Mouse (Mus musculus) cerebellum, adult 2 months (tissue): ENCODE measurements at regions not wholly inside any gene's neighbourhood (a gene's known extent, or its start where the extent isn't known, plus 50 kb on each side); places are given as distances from the start of the nearest gene placed in this dataset.

Experiments used
- CTCF ChIP-seq: fragments of 200-500 bp; IDR thresholded peaks from 2 replicates; pipeline ENCODE4 v1.5.1; 2011; ENCODE audit warnings: low read depth, mild to moderate bottlenecking, control low read depth, low read length, moderate library complexity, borderline replicate concordance; ENCODE audit not compliant: insufficient read depth
- POLR2A ChIP-seq: fragments of 200-500 bp; IDR thresholded peaks from 2 replicates; pipeline ENCODE4 v1.6.1; 2011; ENCODE audit warnings: low read length, control low read depth, borderline replicate concordance; ENCODE audit not compliant: insufficient read depth

- no peak for TF ChIP-seq POLR2A
- no peak for TF ChIP-seq CTCF
Measured at GRCm38 (mm10) chr1:137827379-137827778, 348.1 kb downstream of the Ptprc start.
